Mouse (Mus musculus): ENCODE data around the gene Gm14743.
"Not testable (repeated sequence)": the region's sequence is repeated elsewhere in the genome, so short reads cannot be mapped to it uniquely, and the experiment has no call there.

Gene Gm14743

GRCm38 (mm10) chrX:78245821-78246220 is at the start of gene Gm14743:
Gene Gm14743 (minus strand): TSS chrX:78245921.
- not testable (repeated sequence) for DNase-seq

- no peak for DNase-seq
These were observed 42.9 kb downstream of the Gm14743 start for GRCm38 (mm10) chrX:78202829-78203228.

- DNase-seq = not testable (repeated sequence)
These were observed 43.5 kb downstream of the Gm14743 start for GRCm38 (mm10) chrX:78202220-78202619.

Measured in kidney, postnatal 4 days (tissue).